Mouse (Mus musculus): ENCODE data around the gene 1700022I11Rik.

DNA sequence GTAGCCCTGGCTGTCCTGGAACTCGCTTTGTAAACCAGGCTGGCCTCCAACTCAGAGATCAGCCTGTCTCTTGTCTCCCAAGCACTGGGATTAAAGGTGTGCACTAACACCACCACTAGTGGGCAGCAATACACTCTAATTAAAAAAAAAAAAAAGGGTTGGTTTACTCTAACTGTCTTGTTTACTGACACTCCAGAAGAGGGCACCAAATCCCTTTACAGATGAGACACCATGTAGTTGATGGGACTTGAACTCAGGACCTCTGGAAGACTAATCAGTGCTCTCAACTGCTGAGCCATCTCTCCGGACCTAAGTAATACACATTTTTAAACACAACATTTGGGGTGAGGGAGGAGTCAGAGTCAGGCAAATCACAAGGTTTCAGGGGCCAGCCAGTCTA is 36.4 kb downstream of the 1700022I11Rik start:
- TF ChIP-seq POLR2A (IDR thresholded peaks at IDR 0.05; ENCODE audit: low read depth, low read length) (no peak), CTCF (IDR thresholded peaks at IDR 0.05; ENCODE audit: extremely low read depth, insufficient read length, insufficient replicate concordance, low read depth, low read length) (peak; percentile 32; the same call in 1 of the 2 replicates)

All from small intestine, adult 2 months (tissue).